ENCODE assay signal across 10 mouse cellular contexts in the genomic region with DNA sequence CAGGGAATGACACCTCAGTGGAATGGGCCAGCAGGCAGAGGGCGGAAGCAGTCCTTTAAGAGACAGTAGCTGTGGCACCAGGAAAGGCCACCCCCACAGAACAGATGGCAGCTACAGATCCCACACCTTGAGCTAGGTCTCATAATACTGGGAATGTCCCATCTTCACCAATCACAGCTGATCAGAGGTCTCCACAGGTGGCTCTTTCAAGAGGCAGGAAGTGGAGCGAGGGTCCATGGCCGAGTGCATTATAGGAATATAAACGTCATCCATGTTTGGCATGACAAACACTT. TPM values are rescaled to one million over a fixed set of nuclear protein-coding genes. Genes with fewer than 3 reads are reported as not detected.
DNase-seq lines count a peak whose midpoint lies in the region; ATAC-seq and TF ChIP-seq lines count a peak whose summit lies in the region.
"Had no signal": no experiment of that assay in that cellular context is flagged by ENCODE, and none has a peak within 500 bp of the region (broad histone marks: within the 10 kb centered on the region; RNA-seq: fewer than 3 reads in every experiment).

No protein-coding gene starts in this region.

- H3K27me3 ChIP-seq in heart, embryonic 12.5 days (replicated peaks), result no peaks in the 10 kb centered on the region
- H3K27me3 ChIP-seq in lung, embryonic 14.5 days (ENCODE audit: insufficient read depth, low read length), result no peaks in the 10 kb centered on the region

- no peak for DNase-seq in heart, postnatal 36 days
- no peak for DNase-seq in lung, embryonic 14.5 days
- DNase-seq in lung, adult 18-20 months, result no peak
- peak; percentile 75 for DNase-seq in layer of hippocampus, adult 9-11 months
- peak; percentile 33 to 48 for DNase-seq in right cerebral cortex, postnatal 10 days (ENCODE audit: low spot score in 2 of 2)
- no peak for DNase-seq in embryo, embryonic 11 days
- DNase-seq in spleen, postnatal 10 days (ENCODE audit: low spot score in 2 of 2), result no peak
- DNase-seq: gastrocnemius, postnatal 10 days; heart, postnatal 10 days had no signal

- no peak for TF ChIP-seq CTCF in lung, embryonic 14.5 days (IDR thresholded peaks at IDR 0.05; ENCODE audit: low read depth)

- intact Hi-C loops in heart, postnatal 36 days (cut with DNase I), result no loop called here

- peaks cover 29% of the 10 kb centered on the region for H3K36me3 ChIP-seq in heart, embryonic 12.5 days
- 0 out of 2 replicates have a peak, but pooled peaks cover 4% of the 10 kb centered on the region for H3K36me3 ChIP-seq in lung, embryonic 14.5 days (ENCODE audit: insufficient read depth)

- no peak overlapping the region for H3K4me2 ChIP-seq in heart, embryonic 12.5 days
- H3K4me2 ChIP-seq in lung, embryonic 14.5 days, result no peak overlapping the region

- no peak overlapping the region for H3K9ac ChIP-seq in heart, embryonic 12.5 days
- no peak overlapping the region for H3K9ac ChIP-seq in lung, embryonic 14.5 days

- WGBS in heart, embryonic 12.5 days, result 71% methylated on average over 4 of the region's 4 CpGs
- 54% methylated on average over 4 of the region's 4 CpGs for WGBS in lung, embryonic 14.5 days

- ATAC-seq in heart, embryonic 12.5 days (ENCODE audit: insufficient number of reproducible peaks, low FRiP score), result no peak
- ATAC-seq in lung, embryonic 14.5 days (ENCODE audit: insufficient read depth), result no peak

- H3K4me1 ChIP-seq in heart, embryonic 12.5 days (replicated peaks), result peaks cover 7% of the 10 kb centered on the region
- H3K4me1 ChIP-seq in lung, embryonic 14.5 days (ENCODE audit: insufficient read depth), result no peaks in the 10 kb centered on the region

- H3K4me3 ChIP-seq in heart, embryonic 12.5 days, result no peak overlapping the region
- no peak overlapping the region for H3K4me3 ChIP-seq in lung, embryonic 14.5 days (ENCODE audit: low read depth, low read length)

- 0 out of 2 replicates have a peak overlapping the region, but pooled peaks have one; percentile 50 for H3K27ac ChIP-seq in heart, embryonic 12.5 days (ENCODE audit: poor library complexity, severe bottlenecking)
- peak overlapping the region; percentile 67; the same call in 1 of the 2 replicates for H3K27ac ChIP-seq in lung, embryonic 14.5 days (ENCODE audit: low read depth)

- no peaks in the 10 kb centered on the region for H3K9me3 ChIP-seq in heart, embryonic 12.5 days (replicated peaks)
- no peaks in the 10 kb centered on the region for H3K9me3 ChIP-seq in lung, embryonic 14.5 days (ENCODE audit: low read depth, low read length)

RNA-seq across cellular contexts. Expression of a gene that starts 15.7 kb away (rescaled TPM):
- 5.7 and 6.9 TPM in 2 replicates for polyA plus RNA-seq in heart, embryonic 12.5 days (2016; fragmentation: Nextera tagmentation; extraction: Ambion mirVana)
- total RNA-seq in heart, postnatal 36 days (2021), result 10 to 100 TPM; 10.2 to 12.9 TPM
- polyA plus RNA-seq in lung, embryonic 14.5 days (2014; fragmentation: Nextera tagmentation; extraction: Ambion mirVana), result 7.5 and 8.6 TPM in 2 replicates

Comparison
In these comparisons a context has a peak if more than half of its experiments do, and no peak if none do; other contexts are left out.
1. DNase-seq: peak in layer of hippocampus, adult 9-11 months (single experiment) and right cerebral cortex, postnatal 10 days (2 of 2); none in heart, postnatal 36 days (0 of 2), lung, embryonic 14.5 days (single experiment), lung, adult 18-20 months (0 of 2), embryo, embryonic 11 days (single experiment) and spleen, postnatal 10 days (0 of 2).